Mouse (Mus musculus) liver, adult 2 months (tissue): ENCODE data around the gene Crtc1.

Source experiments
- CTCF ChIP-seq: fragments of 200-500 bp; IDR thresholded peaks from 2 replicates; pipeline ENCODE4 v1.5.1; 2011; ENCODE audit warnings: low read depth, low read length, control low read depth
- POLR2A ChIP-seq: fragments of 200-500 bp; IDR thresholded peaks from 2 replicates; pipeline ENCODE4 v1.6.1; 2011; ENCODE audit warnings: low read length, control low read depth; ENCODE audit not compliant: insufficient read depth; ENCODE audit errors: extremely low read depth

DNA sequence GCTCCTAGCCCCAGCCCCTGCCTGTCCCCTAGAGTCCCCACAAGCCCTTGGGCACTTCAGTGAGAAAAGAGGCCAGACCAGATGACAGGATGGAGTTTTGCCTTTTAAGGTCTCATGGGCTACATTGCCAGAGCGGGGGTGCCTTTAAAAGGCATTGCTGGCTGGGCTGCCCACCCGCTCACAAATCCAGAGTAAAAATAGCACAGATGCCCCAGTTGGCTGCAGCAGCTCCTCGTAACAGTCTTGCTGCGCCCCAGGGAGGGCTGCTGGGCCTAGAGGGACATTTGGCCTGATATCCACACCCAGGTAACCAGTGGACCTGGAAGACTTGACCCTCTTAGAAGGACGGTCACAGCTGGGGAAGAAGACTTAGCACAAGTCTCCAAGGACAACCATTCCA is 14.5 kb upstream of the Crtc1 start:
- TF ChIP-seq POLR2A (no peak), CTCF (no peak)
